Mouse (Mus musculus): ENCODE measurements at regions not wholly inside any gene's neighbourhood (a gene's known extent, or its start where the extent isn't known, plus 50 kb on each side); places are given as distances from the start of the nearest gene placed in this dataset.

GRCm38 (mm10) chr7:64041303-64041702 lies 102.6 kb upstream of the Klf13 start:
- TF ChIP-seq POLR2A (IDR thresholded peaks at IDR 0.05; ENCODE audit: insufficient read depth, low read depth, low read length) = no peak
- no peak for TF ChIP-seq CTCF (IDR thresholded peaks at IDR 0.05; ENCODE audit: insufficient read depth, low read depth, low read length)

Data from olfactory bulb, adult 2 months (tissue).